Mouse (Mus musculus) gastrocnemius, postnatal 10 days (tissue): ENCODE data around the gene Cep72. TPM values are rescaled to one million over a fixed set of nuclear protein-coding genes. Genes with fewer than 3 reads are reported as not detected.
"Not testable (repeated sequence)": the region's sequence is repeated elsewhere in the genome, so short reads cannot be mapped to it uniquely, and the experiment has no call there.

Source experiments
- DNase-seq: peaks from one replicate; pipeline ENCODE4 v3.0.0; 2021; ENCODE audit warnings: mixed read lengths
- total RNA-seq, 2 experiments: library from RNA; stranded (reverse); gene quantifications; 2 replicates each; pipeline ENCODE4 v1.2.3; 2021

Gene Cep72
- total RNA-seq, 2 experiments from 2014 or later = 1.6 to 2.7 TPM

- no peak for DNase-seq
These were observed 31.4 kb downstream of the Cep72 start for GRCm38 (mm10) chr13:74030691-74031090.

GRCm38 (mm10) chr13:74029013-74029412 is 33.1 kb downstream of the Cep72 start:
- DNase-seq = no peak

- DNase-seq = no peak
These were observed 34.0 kb downstream of the Cep72 start for GRCm38 (mm10) chr13:74028116-74028515.

GRCm38 (mm10) chr13:74026215-74026614 is 35.9 kb downstream of the Cep72 start:
- peak; percentile 26 for DNase-seq

GRCm38 (mm10) chr13:74025151-74026081 is 36.7 kb downstream of the Cep72 start:
- DNase-seq = peak; percentile 29

- not testable (repeated sequence) for DNase-seq
These were observed 43.1 kb downstream of the Cep72 start for GRCm38 (mm10) chr13:74019006-74019405.

GRCm38 (mm10) chr13:74017426-74017825 is 44.7 kb downstream of the Cep72 start:
- no peak for DNase-seq

- no peak for DNase-seq
These were observed 46.2 kb downstream of the Cep72 start for GRCm38 (mm10) chr13:74015908-74016307.

GRCm38 (mm10) chr13:74010678-74011077 is 51.4 kb downstream of the Cep72 start:
- DNase-seq = no peak

GRCm38 (mm10) chr13:74009791-74010614 is 52.1 kb downstream of the Cep72 start:
- DNase-seq = peak; percentile 56

- peak; percentile 90 for DNase-seq
These were observed 53.0 kb downstream of the Cep72 start, which contains the start of gene Tppp for GRCm38 (mm10) chr13:74008948-74009718. Gene Tppp, plus strand, starts transcription at chr13:74009407.

GRCm38 (mm10) chr13:74008216-74008615 is 53.9 kb downstream of the Cep72 start:
- not testable (repeated sequence) for DNase-seq

GRCm38 (mm10) chr13:74006881-74007280 is 55.2 kb downstream of the Cep72 start:
- not testable (repeated sequence) for DNase-seq

GRCm38 (mm10) chr13:74001492-74001891 is 60.6 kb downstream of the Cep72 start:
- no peak for DNase-seq

- no peak for DNase-seq
These were observed 61.1 kb downstream of the Cep72 start for GRCm38 (mm10) chr13:74000961-74001360.

GRCm38 (mm10) chr13:74000519-74000918 is 61.6 kb downstream of the Cep72 start:
- DNase-seq = no peak

- DNase-seq = no peak
These were observed 65.6 kb downstream of the Cep72 start for GRCm38 (mm10) chr13:73996456-73996855.

GRCm38 (mm10) chr13:73991267-73991666 is 70.8 kb downstream of the Cep72 start:
- DNase-seq = no peak

- no peak for DNase-seq
These were observed 71.3 kb downstream of the Cep72 start for GRCm38 (mm10) chr13:73990761-73991160.

- DNase-seq = no peak
These were observed 71.8 kb downstream of the Cep72 start for GRCm38 (mm10) chr13:73990325-73990724.
